Mouse (Mus musculus) kidney, adult 2 months (tissue): ENCODE results near the gene Spib. TPM values are rescaled to one million over a fixed set of nuclear protein-coding genes. Genes with fewer than 3 reads are reported as not detected.

Experiments used
- DNase-seq: peaks from one replicate; pipeline ENCODE4 v3.0.0; 2021
- H3K27ac ChIP-seq: fragments of 200-500 bp; 2 replicates; pipeline ENCODE4 v1.5.1; 2012; ENCODE audit warnings: low read depth, low read length, control low read depth, inconsistent platforms; ENCODE audit not compliant: insufficient read depth
- H3K27me3 ChIP-seq: fragments of 200-500 bp; replicated peaks from 2 replicates; pipeline ENCODE4 v1.6.1; 2012; ENCODE audit warnings: mild to moderate bottlenecking, moderate library complexity, low read length, inconsistent platforms; ENCODE audit not compliant: control insufficient read depth, insufficient read depth
- H3K36me3 ChIP-seq: fragments of 200-500 bp; 2 replicates; pipeline ENCODE4 v1.6.1; 2012; ENCODE audit warnings: mild to moderate bottlenecking, moderate library complexity, low read length, inconsistent platforms; ENCODE audit not compliant: control insufficient read depth, insufficient read depth
- H3K4me1 ChIP-seq: fragments of 200-500 bp; 2 replicates; pipeline ENCODE4 v1.6.1; 2011; ENCODE audit warnings: low read length; ENCODE audit not compliant: control insufficient read depth, insufficient read depth
- H3K4me3 ChIP-seq: fragments of 200-500 bp; 2 replicates; pipeline ENCODE4 v1.5.1; 2011; ENCODE audit warnings: mild to moderate bottlenecking, low read depth, low read length, control low read depth; ENCODE audit not compliant: insufficient read depth
- CTCF ChIP-seq: fragments of 200-500 bp; conservative IDR thresholded peaks from 2 replicates; pipeline ENCODE4 v1.5.1; 2011; ENCODE audit warnings: low read depth, mild to moderate bottlenecking, control low read depth, low read length, moderate library complexity, mixed read lengths; ENCODE audit not compliant: insufficient read depth, insufficient read length
- POLR2A ChIP-seq: fragments of 200-500 bp; IDR thresholded peaks from one replicate; pipeline ENCODE4 v1.6.1; 2011; ENCODE audit warnings: low read depth, low read length, control low read depth
- WGBS: fragments of 180-500 bp; shearing (Covaris S2); methylation state at CpG from one replicate; pipeline ENCODE4 v1.1.7; 2018; 5-methylcytosine and 5-hydroxymethylcytosine counted together
- polyA plus RNA-seq: library from polyadenylated mRNA; depleted of rRNA; stranded (reverse); fragments of >200 nt; gene quantifications from 2 replicates; pipeline ENCODE4 v1.2.3, GENCODE M21; 2012

Spib gene
- polyA plus RNA-seq, 1 experiment: 8.3 TPM

DNA sequence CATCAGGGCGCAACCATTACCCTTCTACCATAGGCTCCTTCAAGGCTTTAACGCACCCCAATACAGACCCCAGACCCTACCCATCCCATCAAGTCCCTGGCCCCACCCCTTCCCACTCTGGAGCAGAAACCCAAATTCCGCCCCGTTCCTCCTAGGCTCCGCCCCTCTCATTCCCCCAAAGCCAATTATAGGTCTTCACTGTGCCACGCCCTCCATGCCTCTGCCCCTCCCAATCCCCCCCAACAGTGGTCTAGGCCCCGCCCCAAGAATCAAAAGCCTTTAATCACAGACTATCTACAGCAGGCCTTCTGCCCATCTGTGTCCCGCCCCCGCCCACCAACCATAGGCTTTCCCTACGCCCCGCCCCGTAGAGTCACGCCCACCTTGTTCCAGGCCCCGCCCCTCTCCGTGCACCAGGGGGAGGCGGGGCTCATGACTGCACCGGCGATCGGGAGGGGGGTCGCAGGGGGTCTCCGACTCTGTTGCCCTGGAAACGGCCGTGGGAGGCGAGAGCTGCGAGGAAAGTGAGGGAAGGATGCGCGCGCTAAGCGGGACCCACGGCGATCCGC, 21.4 kb upstream of the Spib start:
- WGBS: 2% methylated on average over 32 of the region's 32 CpGs
- Histone ChIP-seq H3K4me1 (peaks cover 9% of the 10 kb centered on the region; the same call in 1 of the 2 replicates), H3K27me3 (no peaks in the 10 kb centered on the region), H3K4me3 (peak overlapping the region; percentile 73), H3K27ac (peak overlapping the region; percentile 86), H3K36me3 (peaks cover 6% of the 10 kb centered on the region)
- peak; percentile 78 for DNase-seq
- TF ChIP-seq CTCF (no peak), POLR2A (no peak)

DNA sequence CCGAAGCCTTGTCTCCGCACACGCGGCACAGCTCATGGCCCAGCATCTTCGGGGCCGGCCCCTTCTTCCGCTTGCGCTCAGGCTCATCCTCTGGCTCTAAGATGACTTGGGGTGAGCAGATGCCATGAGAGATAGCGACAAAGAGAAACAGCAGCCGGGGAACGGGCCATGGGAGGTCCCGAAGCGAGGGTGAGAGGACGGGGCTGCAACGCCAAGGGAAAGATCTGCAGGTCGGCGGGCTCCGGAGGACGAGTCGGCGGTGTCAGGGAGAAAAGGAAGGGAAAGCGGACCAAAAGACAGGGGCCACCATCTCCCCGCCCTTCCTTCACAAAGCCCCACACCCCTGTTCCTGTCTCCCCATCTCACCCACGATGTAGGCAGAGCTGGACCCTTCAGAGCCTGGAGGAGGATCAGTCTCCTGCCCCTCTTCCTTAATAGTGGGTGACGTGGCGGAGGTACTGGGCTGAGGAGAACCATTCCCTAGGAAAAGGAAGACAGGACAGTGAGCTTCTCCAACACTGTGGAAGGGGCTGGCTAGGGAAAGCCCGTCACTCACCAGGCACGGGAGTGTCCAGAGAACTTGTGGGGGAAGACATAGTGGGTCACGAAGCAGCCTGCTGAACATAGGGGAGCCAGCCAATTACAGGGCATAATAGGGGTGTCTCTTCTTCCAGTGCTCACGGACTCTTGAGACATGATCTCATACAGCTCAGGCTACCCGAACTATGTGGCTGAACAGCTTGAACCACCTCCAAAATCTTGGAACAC, 20.5 kb upstream of the Spib start:
- H3K4me1 ChIP-seq: peaks cover 9% of the 10 kb centered on the region; the same call in 1 of the 2 replicates
- H3K36me3 ChIP-seq: peaks cover 6% of the 10 kb centered on the region
- 88% methylated on average over 28 of the region's 31 CpGs for WGBS
- DNase-seq: no peak
- no peaks in the 10 kb centered on the region for H3K27me3 ChIP-seq
- no peak overlapping the region for H3K27ac ChIP-seq
- H3K4me3 ChIP-seq: no peak overlapping the region
- TF ChIP-seq CTCF: no peak
- no peak for TF ChIP-seq POLR2A

DNA sequence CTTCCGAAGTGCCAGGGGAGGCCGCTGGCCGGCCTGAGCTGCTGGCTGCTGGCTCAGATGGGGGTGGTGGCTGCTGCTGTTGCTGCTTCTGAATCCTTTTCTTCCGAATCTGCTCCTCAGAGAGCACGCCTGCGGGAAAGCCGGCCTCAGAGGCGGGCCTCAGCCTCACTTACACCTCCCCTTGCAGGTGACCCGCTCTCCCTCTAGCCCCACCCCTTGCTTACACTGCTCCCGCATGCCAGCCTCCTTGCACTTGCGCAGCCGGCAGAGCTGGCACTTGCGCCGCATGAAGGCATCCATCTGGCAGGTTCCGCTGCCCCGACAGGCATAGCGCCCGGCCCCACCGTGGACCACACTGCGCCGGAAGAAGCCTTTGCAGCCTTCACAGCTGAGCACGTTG, 19.9 kb upstream of the Spib start:
- no peak for DNase-seq
- 88% methylated on average over 22 of the region's 22 CpGs for WGBS
- TF ChIP-seq CTCF: no peak
- no peak for TF ChIP-seq POLR2A

DNA sequence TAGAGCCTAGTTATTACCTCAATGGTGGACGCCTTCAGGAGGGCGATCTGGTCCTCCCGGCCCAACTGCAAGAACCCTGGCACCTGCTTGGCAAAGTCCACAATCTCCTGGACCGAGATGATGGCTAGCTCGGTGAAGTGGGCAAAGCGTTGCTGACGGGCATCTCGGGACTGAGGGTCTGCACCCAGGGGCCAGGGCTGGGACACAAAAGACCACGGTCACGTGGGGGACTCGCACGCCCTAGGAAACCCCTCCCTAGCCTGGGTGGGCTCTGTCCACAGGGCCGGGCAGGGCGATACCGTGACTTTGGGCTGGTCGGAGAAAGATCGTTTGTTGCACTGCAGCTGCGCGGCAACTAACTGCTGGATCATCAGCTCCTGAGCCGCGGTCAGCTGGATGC, 19.4 kb upstream of the Spib start:
- no peak overlapping the region for H3K27ac ChIP-seq
- peaks cover 6% of the 10 kb centered on the region for H3K36me3 ChIP-seq
- WGBS: 92% methylated on average over 21 of the region's 21 CpGs
- no peak for DNase-seq
- H3K4me1 ChIP-seq: peaks cover 9% of the 10 kb centered on the region; the same call in 1 of the 2 replicates
- TF ChIP-seq POLR2A (no peak), CTCF (no peak)
- no peaks in the 10 kb centered on the region for H3K27me3 ChIP-seq
- no peak overlapping the region for H3K4me3 ChIP-seq

More for the DNA sequence above, 19.9 kb upstream of the Spib start:
- Histone ChIP-seq H3K4me3 (no peak overlapping the region), H3K36me3 (peaks cover 6% of the 10 kb centered on the region), H3K27me3 (no peaks in the 10 kb centered on the region), H3K4me1 (peaks cover 9% of the 10 kb centered on the region; the same call in 1 of the 2 replicates), H3K27ac (no peak overlapping the region)

DNA sequence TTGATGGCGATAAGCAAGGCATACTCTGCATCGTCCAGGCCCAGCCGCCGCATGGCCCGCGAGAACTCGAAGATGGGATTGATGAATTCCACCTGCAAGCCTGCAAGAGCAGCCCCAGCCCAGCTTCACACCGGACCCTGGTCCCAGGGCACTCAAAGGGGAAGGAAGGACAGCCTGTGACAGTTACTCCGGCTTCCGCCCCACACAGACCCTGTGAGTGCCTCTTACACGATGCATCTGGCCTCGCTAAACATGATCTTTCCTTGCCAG, 18.5 kb upstream of the Spib start:
- Histone ChIP-seq H3K36me3 (peaks cover 6% of the 10 kb centered on the region), H3K4me1 (peaks cover 9% of the 10 kb centered on the region; the same call in 1 of the 2 replicates), H3K27ac (no peak overlapping the region), H3K27me3 (no peaks in the 10 kb centered on the region), H3K4me3 (no peak overlapping the region)
- TF ChIP-seq POLR2A (no peak), CTCF (no peak)
- DNase-seq: no peak
- 92% methylated on average over 12 of the region's 12 CpGs for WGBS

DNA sequence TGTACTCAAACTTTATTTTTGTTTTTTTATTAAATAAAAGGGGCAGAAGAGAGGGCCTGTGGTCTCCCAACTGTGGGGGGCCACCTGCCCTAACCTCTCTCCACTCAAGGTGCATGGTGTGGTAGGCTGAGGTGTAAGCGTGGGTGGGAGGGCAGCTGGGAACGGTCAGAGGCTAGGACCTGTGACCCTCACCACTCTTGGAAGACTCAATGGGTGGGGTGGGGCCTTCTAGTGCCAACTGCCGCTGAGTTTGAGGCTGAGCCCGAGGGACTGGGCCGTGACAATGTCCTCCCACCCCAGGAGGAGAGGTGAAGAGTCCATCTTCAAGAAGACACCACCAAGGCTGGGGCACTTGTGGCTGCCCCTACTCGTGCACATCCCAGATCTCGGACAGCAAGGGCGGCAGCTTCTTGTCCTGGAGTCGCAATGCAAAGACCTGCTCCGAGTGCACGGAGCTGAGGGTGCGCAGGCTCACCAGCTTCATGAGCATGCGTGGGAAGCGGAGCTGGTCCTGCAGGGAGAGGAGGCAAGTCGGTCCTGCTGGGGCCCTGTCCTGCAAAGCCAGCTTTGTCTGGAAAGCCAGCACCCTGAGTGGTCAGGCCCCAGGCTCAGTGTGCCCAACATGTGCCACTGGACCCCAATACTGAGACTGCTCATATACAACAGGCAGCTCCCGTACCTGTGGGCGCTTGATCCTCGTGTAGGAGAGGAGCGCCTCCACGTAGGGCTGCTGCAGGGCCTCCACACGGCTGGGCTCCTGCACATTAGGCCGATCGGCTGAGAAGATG, 17.9 kb upstream of the Spib start:
- no peaks in the 10 kb centered on the region for H3K27me3 ChIP-seq
- WGBS: 92% methylated on average over 23 of the region's 23 CpGs
- peaks cover 6% of the 10 kb centered on the region for H3K36me3 ChIP-seq
- no peak overlapping the region for H3K27ac ChIP-seq
- H3K4me3 ChIP-seq: no peak overlapping the region
- DNase-seq: no peak
- TF ChIP-seq POLR2A: no peak
- no peak for TF ChIP-seq CTCF
- H3K4me1 ChIP-seq: peaks cover 9% of the 10 kb centered on the region; the same call in 1 of the 2 replicates
